Mouse (Mus musculus) midbrain, embryonic 12.5 days (tissue): ENCODE data around the gene Hgd. TPM values are rescaled to one million over a fixed set of nuclear protein-coding genes. Genes with fewer than 3 reads are reported as not detected.

Experiments used
- ATAC-seq: fragments of 200-750 bp; cut with Nextera tagmentation; 2 replicates; pipeline ENCODE4 v1.8.0; 2017; ENCODE audit warnings: low read depth, moderate TSS enrichment, moderate library complexity; ENCODE audit not compliant: low FRiP score
- H3K27ac ChIP-seq: fragments of 300-500 bp; sonication (generic); replicated peaks from 2 replicates; pipeline ENCODE4 v1.5.1; 2016; ENCODE audit warnings: mild to moderate bottlenecking
- H3K27me3 ChIP-seq: fragments of 300-500 bp; sonication (generic); 2 replicates; pipeline ENCODE4 v1.6.1; 2016; ENCODE audit warnings: mild to moderate bottlenecking
- H3K36me3 ChIP-seq: fragments of 300-500 bp; sonication (generic); 2 replicates; pipeline ENCODE4 v1.6.1; 2016
- H3K4me1 ChIP-seq: fragments of 300-500 bp; sonication (generic); 2 replicates; pipeline ENCODE4 v1.6.1; 2016
- H3K4me2 ChIP-seq: fragments of 300-500 bp; sonication (generic); replicated peaks from 2 replicates; pipeline ENCODE4 v1.6.1; 2016; ENCODE audit warnings: mild to moderate bottlenecking, moderate library complexity
- H3K4me3 ChIP-seq: fragments of 300-500 bp; sonication (generic); 2 replicates; pipeline ENCODE4 v1.5.1; 2016; ENCODE audit warnings: mild to moderate bottlenecking
- H3K9ac ChIP-seq: fragments of 300-500 bp; sonication (generic); replicated peaks from 2 replicates; pipeline ENCODE4 v1.6.1; 2016; ENCODE audit warnings: mild to moderate bottlenecking, moderate library complexity
- H3K9me3 ChIP-seq: fragments of 300-500 bp; sonication (generic); 2 replicates; pipeline ENCODE4 v1.6.1; 2016; ENCODE audit warnings: mild to moderate bottlenecking
- WGBS: fragments of 180-500 bp; shearing (Covaris S2); methylation state at CpG from one replicate; pipeline ENCODE4 v1.1.7; 2016; 5-methylcytosine and 5-hydroxymethylcytosine counted together
- polyA plus RNA-seq: library from polyadenylated mRNA; unstranded; fragments of >200 nt; fragmentation: Nextera tagmentation; extraction: Ambion mirVana; gene quantifications from 2 replicates; pipeline ENCODE4 v1.2.1, GENCODE M21; 2016

Hgd gene
- polyA plus RNA-seq, result 0.21 TPM in 1 of 2 replicates, not detected in the other

DNA sequence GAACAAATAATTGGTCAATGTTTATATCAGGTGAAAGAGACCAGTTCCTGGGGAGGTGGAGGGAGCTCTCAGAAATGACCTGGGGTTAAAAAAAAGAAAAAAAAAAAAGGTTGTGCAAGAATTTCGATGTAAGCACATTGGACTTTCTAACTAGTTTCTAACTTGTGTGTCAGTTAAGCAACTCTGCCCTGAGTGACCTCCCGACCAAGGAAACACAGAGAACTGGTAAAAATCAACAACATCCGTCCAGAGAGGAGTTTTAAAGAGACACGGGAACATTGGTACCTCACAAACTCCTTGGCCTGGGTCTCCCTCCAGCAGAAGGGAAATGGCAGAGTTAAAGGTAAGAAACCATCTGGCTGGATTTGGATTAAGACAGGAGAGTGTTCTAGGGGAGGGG is at the start of gene Hgd:
Hgd (plus strand) TSS at position 160 of the 400 bp plus-strand sequence.
- Histone ChIP-seq H3K36me3 (no peaks in the 10 kb centered on the region), H3K27me3 (no peaks in the 10 kb centered on the region), H3K27ac (peak within 1 kb of the TSS; percentile 1; the same call in 1 of the 2 replicates), H3K9ac (no peak within 1 kb of the TSS), H3K9me3 (no peaks in the 10 kb centered on the region), H3K4me2 (no peak within 1 kb of the TSS), H3K4me3 (no peak within 1 kb of the TSS), H3K4me1 (peaks cover 29% of the 10 kb centered on the region)
- no peak for ATAC-seq
- 73% methylated on average over 4 of the region's 4 CpGs for WGBS

DNA sequence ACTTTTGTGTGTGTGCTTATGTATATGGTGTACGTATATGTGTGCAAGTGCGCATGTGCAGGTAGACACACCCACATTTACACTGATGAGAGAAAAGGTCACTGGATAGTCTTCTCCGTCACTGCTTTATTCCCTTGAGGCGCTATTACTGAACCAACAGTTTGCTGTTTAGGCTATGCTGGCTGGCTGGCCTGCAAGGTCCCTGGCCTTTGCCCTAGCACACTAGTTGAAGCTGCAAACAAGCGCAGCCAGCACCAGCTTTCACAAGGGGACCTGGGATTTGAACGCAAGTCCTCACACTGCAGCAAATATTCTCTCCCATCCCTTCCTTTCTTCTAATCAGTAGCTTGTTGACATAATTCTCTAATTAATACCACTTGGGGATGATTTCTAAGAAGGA is 49.8 kb upstream of the Hgd start:
- Histone ChIP-seq H3K9ac (no peak overlapping the region), H3K4me3 (no peak overlapping the region), H3K27ac (no peak overlapping the region), H3K4me1 (0 out of 2 replicates have a peak, but pooled peaks cover 4% of the 10 kb centered on the region), H3K4me2 (no peak overlapping the region), H3K36me3 (peaks cover 18% of the 10 kb centered on the region), H3K9me3 (no peaks in the 10 kb centered on the region), H3K27me3 (no peaks in the 10 kb centered on the region)
- no peak for ATAC-seq
- WGBS, result 89% methylated on average over 6 of the region's 6 CpGs

DNA sequence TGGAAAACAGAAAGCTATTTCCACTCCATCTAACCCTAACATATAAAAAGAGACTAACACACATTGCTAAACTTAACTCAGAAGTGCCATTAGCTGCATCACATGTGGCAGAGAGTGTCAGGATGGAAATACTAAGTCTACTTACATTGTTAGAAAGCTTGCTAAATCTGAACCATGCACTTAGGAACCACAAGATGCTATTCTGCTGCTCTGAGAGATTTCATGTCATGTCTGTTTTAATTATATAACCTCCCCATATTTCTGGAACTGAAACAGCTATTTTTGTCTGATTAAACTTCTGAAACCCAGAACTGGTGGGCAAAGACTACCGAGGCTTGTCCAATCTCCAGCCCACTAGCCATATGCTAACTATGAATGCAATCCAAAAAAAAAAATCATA is 47.9 kb upstream of the Hgd start:
- H3K36me3 ChIP-seq, result peaks cover 20% of the 10 kb centered on the region
- WGBS, result 96% methylated on average over 1 of the region's 1 CpGs
- no peak overlapping the region for H3K4me2 ChIP-seq
- H3K9ac ChIP-seq, result no peak overlapping the region
- H3K4me3 ChIP-seq, result no peak overlapping the region
- H3K27ac ChIP-seq, result no peak overlapping the region
- 0 out of 2 replicates have a peak, but pooled peaks cover 4% of the 10 kb centered on the region for H3K4me1 ChIP-seq
- ATAC-seq, result no peak
- H3K27me3 ChIP-seq, result no peaks in the 10 kb centered on the region
- no peaks in the 10 kb centered on the region for H3K9me3 ChIP-seq

DNA sequence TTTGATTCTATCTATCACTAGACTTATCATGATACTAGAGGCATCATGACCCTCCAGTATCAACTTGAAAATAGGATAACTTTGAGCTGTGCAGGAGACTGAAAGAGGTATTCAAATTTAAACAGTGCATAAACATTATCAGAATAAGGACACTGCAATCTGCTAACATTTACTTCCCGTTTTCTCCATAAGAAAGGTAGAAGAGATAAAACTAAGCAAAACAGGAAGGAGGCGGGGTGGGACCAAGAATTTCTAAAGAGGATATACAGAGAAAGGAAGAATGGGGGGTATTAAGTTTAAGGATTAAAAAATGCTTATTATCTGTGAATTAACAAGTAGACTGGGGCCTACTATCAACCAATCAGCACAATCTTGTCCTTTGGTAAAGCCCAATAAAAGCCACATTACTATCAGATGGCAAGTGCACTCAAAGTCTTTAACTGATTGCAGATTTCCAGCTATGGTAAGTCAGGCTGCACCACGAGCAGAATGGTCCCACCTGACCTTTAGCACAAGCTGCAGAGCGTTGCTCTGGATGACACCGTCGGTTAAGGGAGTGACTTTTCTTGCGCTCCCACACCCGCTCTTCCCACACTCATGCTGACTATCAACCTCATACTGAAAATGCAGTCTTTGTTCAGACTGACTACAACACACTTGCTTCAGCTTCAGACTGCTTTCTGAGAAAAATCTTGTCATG is 46.4 kb upstream of the Hgd start:
- no peak overlapping the region for H3K4me3 ChIP-seq
- H3K9me3 ChIP-seq, result no peaks in the 10 kb centered on the region
- no peak overlapping the region for H3K4me2 ChIP-seq
- H3K36me3 ChIP-seq, result peaks cover 20% of the 10 kb centered on the region
- ATAC-seq, result no peak
- no peaks in the 10 kb centered on the region for H3K27me3 ChIP-seq
- no peak overlapping the region for H3K27ac ChIP-seq
- H3K4me1 ChIP-seq, result peaks cover 14% of the 10 kb centered on the region
- H3K9ac ChIP-seq, result no peak overlapping the region
- WGBS, result 84% methylated on average over 8 of the region's 8 CpGs

DNA sequence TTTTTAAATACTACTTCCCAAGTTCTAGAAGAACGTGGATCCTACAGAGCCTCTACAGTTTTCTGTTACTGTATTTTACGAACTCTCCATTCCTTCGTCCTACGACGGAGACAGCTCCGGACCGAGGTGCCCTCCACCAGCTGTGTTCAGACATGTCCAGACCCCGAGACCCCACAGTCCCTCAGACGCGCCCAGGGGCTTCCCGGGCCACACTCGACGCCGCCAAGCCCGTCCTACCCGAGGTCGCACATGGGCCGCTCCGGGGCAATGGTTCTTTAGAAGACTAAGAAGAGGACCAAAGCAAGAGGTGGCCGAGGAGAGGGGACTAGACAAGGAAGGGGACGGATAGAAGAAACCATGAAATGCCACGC is 40.7 kb upstream of the Hgd start:
- no peaks in the 10 kb centered on the region for H3K27me3 ChIP-seq
- H3K9me3 ChIP-seq, result no peaks in the 10 kb centered on the region
- peak overlapping the region; percentile 85 for H3K27ac ChIP-seq
- WGBS, result under 1% methylated on average over 22 of the region's 22 CpGs
- H3K4me3 ChIP-seq, result peak overlapping the region; percentile 88
- peak; percentile 62 for ATAC-seq
- H3K4me2 ChIP-seq, result peak overlapping the region; percentile 71
- H3K36me3 ChIP-seq, result peaks cover 12% of the 10 kb centered on the region
- H3K9ac ChIP-seq, result peak overlapping the region; percentile 93
- peaks cover 23% of the 10 kb centered on the region for H3K4me1 ChIP-seq

DNA sequence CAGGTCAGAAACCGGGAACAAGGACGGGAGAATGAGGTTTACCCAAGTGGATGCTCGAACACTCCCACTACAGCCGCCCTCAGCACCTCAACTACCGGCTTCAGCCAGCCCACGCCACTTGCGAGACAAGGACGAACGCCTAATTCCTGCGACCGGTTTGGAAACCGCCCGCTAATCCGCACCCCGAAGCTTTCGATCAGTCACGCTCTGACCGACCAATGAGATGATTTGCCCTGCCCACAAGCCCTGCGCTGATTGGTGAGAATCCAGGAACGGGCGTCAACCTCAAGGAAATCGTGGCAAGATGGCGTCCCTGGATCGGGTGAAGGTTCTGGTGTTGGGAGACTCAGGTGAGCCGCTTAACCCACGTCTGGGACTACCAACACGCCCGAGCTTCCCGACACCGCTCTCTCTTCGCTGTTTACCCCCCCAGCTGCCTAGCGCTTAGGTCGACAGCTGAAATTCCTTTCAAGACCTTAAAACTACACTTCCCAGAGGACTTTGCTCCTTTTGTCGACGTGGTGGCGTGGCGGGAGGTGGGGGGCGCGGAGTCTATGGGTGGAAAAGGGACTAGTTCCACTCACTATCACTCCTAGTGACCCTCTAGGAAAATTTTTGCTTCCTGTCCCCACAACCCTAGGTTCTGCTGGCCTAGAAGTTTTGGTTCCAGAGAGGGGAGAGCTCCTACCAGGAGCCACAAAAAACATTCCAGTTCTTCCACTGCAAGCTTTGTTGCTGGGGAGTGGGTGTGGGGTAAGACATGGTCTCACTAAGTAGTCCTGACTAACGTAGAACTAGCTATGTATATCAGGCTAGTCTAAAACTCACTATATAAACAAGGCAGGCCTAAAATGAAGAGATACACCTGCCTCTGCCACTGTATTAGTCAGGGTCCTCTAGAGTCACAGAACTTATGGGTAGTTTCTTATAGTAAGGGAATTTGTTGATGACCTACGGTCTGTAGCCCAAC is 40.1 kb upstream of the Hgd start, which contains the start of the genes Gtf2e1 and Rabl3:
Gtf2e1 (minus strand) TSS at position 179 of the 970 bp plus-strand sequence.
Rabl3 (plus strand) TSS at position 275 of the 970 bp plus-strand sequence.
- WGBS, result 1% methylated on average over 41 of the region's 41 CpGs
- peak within 1 kb of the TSS; percentile 85 for H3K27ac ChIP-seq
- peak within 1 kb of the TSS; percentile 88 for H3K4me3 ChIP-seq
- peaks cover 23% of the 10 kb centered on the region for H3K4me1 ChIP-seq
- H3K36me3 ChIP-seq, result peaks cover 12% of the 10 kb centered on the region
- H3K4me2 ChIP-seq, result peak within 1 kb of the TSS; percentile 71
- peak within 1 kb of the TSS; percentile 93 for H3K9ac ChIP-seq
- peak; percentile 99 for ATAC-seq
- H3K9me3 ChIP-seq, result no peaks in the 10 kb centered on the region
- no peaks in the 10 kb centered on the region for H3K27me3 ChIP-seq

DNA sequence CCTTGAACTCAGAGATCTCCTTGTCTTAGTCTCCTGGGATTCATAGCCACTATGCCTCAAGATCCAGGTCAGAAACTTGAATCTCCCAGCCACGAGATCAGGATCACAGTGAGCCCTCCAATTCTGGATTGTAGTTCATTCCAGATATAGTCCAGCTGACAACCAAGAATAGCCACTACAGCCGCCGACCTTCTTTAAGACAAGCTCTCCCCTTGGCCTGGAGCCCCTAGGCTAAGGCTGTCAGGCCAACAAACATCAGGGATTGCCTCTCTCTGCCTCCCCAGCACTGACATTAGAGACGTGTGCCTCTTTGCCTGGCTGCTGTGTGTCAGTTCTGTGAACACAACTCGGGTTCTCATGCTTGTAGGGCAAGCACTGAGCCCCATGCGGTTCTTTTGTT is 39.2 kb upstream of the Hgd start:
- Histone ChIP-seq H3K9ac (no peak overlapping the region; the same call in 1 of the 2 replicates), H3K27ac (no peak overlapping the region), H3K4me3 (peak overlapping the region; percentile 88), H3K27me3 (no peaks in the 10 kb centered on the region), H3K9me3 (no peaks in the 10 kb centered on the region), H3K4me1 (peaks cover 23% of the 10 kb centered on the region), H3K36me3 (peaks cover 5% of the 10 kb centered on the region; the same call in 1 of the 2 replicates), H3K4me2 (peak overlapping the region; percentile 71)
- WGBS, result 86% methylated on average over 6 of the region's 6 CpGs
- no peak for ATAC-seq

DNA sequence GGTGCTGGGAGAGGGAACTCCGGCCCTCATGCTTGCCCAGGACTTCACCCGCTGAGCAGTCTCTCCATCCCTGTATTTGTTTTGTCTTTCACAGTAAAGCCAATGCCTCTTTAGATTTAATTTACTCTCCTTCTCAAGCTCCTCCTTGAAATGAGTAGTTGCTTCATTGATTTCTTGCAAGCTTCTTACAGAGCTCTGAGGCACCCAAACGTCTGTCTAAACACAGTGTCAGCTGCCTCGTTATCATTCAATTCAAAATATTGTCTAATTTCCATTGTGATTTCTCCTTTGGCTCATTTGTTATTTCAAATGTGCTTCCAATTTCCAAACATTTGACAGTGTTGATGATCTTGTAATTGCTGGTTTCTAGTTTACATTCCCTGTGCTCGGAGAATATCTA is 33.6 kb upstream of the Hgd start:
- no peak for ATAC-seq
- peaks cover 5% of the 10 kb centered on the region; the same call in 1 of the 2 replicates for H3K36me3 ChIP-seq
- 81% methylated on average over 5 of the region's 5 CpGs for WGBS
- H3K9ac ChIP-seq, result no peak overlapping the region
- no peak overlapping the region for H3K4me2 ChIP-seq
- H3K4me3 ChIP-seq, result no peak overlapping the region
- no peak overlapping the region for H3K27ac ChIP-seq
- H3K9me3 ChIP-seq, result no peaks in the 10 kb centered on the region
- H3K27me3 ChIP-seq, result no peaks in the 10 kb centered on the region
- peaks cover 10% of the 10 kb centered on the region for H3K4me1 ChIP-seq

DNA sequence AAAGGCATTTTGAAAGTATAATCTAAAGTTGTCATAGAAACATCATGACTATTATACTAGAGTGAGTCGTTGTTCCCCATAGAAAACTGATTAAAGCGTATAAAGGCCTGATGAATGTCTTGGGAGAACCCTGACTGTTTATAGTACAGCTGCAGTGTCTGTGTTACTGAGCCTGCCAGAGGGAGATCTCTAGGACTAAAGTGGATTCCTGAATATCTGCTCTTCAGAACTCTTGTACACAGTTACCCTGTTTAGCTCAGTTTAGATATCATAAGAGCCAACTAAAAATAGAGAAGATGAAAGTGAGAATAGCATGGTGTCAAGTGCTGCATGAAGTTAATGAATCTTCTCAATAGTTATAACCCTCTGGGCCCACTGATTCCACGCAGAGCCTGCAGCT is 29.7 kb upstream of the Hgd start:
- Histone ChIP-seq H3K4me1 (peaks cover 10% of the 10 kb centered on the region), H3K27me3 (no peaks in the 10 kb centered on the region), H3K36me3 (no peaks in the 10 kb centered on the region), H3K27ac (peak overlapping the region; percentile 30; the same call in 1 of the 2 replicates), H3K4me2 (no peak overlapping the region), H3K4me3 (no peak overlapping the region), H3K9me3 (no peaks in the 10 kb centered on the region), H3K9ac (no peak overlapping the region)
- 0 out of 2 replicates have a peak, but pooled peaks have one; percentile 16 for ATAC-seq
- WGBS, result 53% methylated on average over 3 of the region's 3 CpGs

DNA sequence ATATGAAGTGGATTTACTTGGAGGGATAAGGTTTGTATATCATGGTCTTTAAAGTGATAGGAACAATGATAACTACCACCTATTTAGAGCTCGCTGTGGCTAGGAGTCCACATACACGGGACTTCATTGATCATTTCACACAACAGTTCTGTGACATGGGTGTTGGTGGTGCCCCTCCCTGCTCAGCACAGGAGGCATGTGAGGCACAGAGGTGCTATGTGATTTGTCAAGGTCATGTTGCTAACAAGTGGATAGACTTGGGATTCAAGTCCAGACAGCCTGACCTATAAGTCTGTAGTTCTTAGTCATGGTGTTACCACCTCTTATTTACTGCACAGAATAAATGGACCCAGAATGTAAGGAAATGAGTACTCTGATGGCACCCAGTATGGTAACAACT is 29.0 kb upstream of the Hgd start:
- no peaks in the 10 kb centered on the region for H3K27me3 ChIP-seq
- H3K27ac ChIP-seq, result no peak overlapping the region
- H3K9me3 ChIP-seq, result no peaks in the 10 kb centered on the region
- H3K4me2 ChIP-seq, result no peak overlapping the region
- no peak for ATAC-seq
- WGBS, result 89% methylated on average over 2 of the region's 2 CpGs
- no peak overlapping the region for H3K4me3 ChIP-seq
- peaks cover 8% of the 10 kb centered on the region for H3K4me1 ChIP-seq
- no peaks in the 10 kb centered on the region for H3K36me3 ChIP-seq
- H3K9ac ChIP-seq, result no peak overlapping the region

DNA sequence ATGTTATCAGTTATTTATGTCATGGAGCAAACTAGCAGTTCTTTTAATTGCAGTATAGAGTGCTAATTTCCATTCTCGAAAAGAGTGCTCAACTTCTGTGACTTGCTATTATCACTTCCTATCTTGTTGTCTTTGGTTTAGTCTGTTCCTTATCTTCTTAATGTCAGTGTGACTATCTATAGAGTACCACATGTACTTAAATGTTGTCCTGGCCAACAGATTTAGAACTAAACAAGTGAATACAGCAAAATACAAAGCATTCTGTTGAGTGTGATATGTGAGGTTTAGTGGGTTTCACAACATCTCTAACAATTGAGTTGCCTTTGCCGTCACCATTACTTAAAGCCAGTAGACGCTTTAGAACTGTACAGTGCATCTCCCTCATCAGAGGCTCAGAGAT is 27.1 kb upstream of the Hgd start:
- Histone ChIP-seq H3K9ac (no peak overlapping the region), H3K27me3 (no peaks in the 10 kb centered on the region)
- 96% methylated on average over 3 of the region's 3 CpGs for WGBS

DNA sequence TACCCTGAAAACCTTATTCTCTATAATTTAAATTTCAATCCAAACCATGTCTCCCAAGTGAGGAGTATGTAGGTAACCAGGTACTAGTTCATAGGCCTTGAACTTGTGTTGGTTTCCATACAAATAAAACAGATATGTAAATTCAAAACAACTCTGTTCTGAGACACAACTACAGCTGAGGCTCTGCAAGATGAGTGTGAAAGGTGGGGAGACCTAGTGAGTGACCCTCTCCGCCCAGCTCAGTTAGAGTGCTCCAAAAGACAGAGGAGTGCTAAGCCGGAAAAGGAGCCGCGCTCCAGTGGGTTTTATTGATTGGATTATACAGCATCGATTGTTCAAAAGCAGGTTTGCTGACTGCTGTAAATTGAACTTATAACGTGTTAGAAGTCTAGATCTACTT is 17.5 kb upstream of the Hgd start:
- ATAC-seq, result no peak
- Histone ChIP-seq H3K27me3 (no peaks in the 10 kb centered on the region), H3K36me3 (peaks cover 18% of the 10 kb centered on the region), H3K9ac (no peak overlapping the region), H3K9me3 (no peaks in the 10 kb centered on the region), H3K4me1 (peaks cover 10% of the 10 kb centered on the region), H3K27ac (no peak overlapping the region), H3K4me3 (no peak overlapping the region), H3K4me2 (no peak overlapping the region)
- WGBS, result 37% methylated on average over 6 of the region's 6 CpGs

More for the DNA sequence above, 27.1 kb upstream of the Hgd start:
- Histone ChIP-seq H3K27ac (no peak overlapping the region), H3K4me1 (peaks cover 7% of the 10 kb centered on the region; the same call in 1 of the 2 replicates), H3K4me3 (no peak overlapping the region), H3K36me3 (peaks cover 14% of the 10 kb centered on the region), H3K4me2 (no peak overlapping the region), H3K9me3 (no peaks in the 10 kb centered on the region)
- ATAC-seq, result no peak
